Mouse (Mus musculus) layer of hippocampus, postnatal 25 days (tissue): ENCODE results near the gene Tubb2b. TPM values are rescaled to one million over a fixed set of nuclear protein-coding genes. Genes with fewer than 3 reads are reported as not detected.
"Not testable (repeated sequence)": the region's sequence is repeated elsewhere in the genome, so short reads cannot be mapped to it uniquely, and the experiment has no call there.

Source experiments
- DNase-seq, 2 experiments: peaks; one replicate each; pipeline ENCODE4 v3.0.0; 2022; ENCODE audit warnings: mixed read lengths in 2 of 2, low spot score in 1 of 2; ENCODE audit errors: extremely low spot score in 1 of 2
- total RNA-seq, 2 experiments: library from RNA; stranded (reverse); gene quantifications; 2 replicates each; pipeline ENCODE4 v1.2.3; 2021

Tubb2b gene
- total RNA-seq, 2 experiments from 2014 or later: 319 to 347 TPM

- DNase-seq: no peak
These were observed 20.6 kb downstream of the Tubb2b start for GRCm38 (mm10) chr13:34109677-34110058.

DNA sequence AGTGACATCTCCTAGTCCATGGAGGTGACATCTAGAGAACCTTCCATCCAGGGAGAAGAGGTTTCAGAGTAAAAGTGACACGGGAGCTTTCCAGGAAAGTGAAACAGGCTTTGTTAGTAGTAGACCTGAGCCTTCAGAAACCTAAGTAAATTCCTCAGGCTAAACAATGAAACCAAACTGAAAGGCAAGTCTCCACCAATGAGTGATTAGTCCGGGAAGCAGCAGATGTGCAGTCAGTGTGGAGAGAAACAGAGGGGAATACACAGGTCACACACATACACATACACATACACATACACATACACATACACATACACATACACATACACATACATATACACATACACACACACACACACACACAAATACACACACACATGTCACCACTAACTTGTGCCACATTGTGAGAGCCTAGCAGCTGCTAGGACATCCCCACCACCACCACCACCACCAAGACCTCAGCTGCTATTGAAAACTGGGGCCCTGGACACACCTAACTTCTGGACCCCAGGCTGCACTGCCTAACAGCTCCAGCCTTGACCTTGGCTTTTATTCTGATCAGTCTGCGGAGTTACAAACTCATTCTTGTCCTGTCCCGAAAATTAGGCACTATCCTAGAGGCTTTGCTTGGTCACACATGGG, 21.1 kb downstream of the Tubb2b start:
- DNase-seq: no peak

- DNase-seq: no peak
These were observed 23.3 kb downstream of the Tubb2b start for GRCm38 (mm10) chr13:34106999-34107398.

DNA sequence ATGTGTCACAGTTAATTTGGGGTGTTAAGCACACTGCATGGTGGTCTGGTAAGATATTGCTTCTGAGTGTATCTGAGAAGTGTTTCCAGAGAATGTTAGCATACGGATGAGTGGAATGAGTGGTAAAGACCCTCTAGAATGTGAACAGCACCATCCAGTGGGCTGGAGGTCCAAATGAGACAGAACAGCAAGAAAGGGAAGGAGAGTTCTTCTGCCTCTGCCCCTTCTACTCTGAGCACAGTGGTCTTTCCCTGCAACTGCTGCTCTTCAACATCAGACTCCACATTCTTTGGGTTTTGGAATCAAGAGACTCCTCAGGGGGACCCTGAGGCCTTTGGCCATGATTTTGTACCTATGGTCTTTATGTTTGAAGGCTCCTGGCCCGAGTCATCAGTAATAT, 24.0 kb downstream of the Tubb2b start:
- no peak for DNase-seq

DNA sequence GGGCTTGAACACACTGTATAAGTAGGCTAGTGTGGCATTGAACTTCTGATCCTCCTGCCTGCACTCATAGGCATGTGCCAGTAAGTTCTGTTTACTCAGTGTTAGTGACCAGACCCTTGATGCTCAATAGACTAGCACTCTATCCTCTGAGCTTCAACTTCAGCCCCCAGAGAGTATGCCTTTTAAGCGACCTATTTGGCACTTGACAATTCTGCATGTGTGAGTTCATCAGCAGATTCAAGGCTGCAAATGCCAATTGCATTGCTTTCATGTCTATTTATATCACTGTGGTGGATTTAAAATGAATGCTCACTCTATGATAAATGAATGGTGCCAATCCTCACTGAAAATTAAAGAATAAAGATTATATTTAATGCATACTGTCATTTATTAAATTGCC, 24.9 kb downstream of the Tubb2b start:
- DNase-seq: no peak

DNA sequence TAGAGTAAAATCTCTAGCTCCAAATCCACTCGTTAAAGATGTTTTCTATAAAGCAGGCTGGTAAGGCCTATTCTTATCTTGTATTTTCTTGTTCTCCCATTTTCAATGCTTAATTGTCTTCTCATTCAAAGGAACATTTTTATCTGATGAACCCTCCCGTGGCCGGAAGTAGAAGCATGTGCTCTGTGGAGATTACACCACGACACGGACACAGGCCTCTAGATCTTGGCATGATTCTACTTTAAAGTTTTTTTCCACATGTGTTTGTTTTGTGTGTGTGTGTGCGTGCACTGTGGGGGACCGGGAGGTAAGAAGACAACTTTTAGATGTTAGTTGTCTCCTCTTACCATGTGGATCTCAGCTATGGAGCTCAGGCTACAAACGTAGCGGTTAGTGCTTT, 28.4 kb downstream of the Tubb2b start:
- no peak for DNase-seq

DNA sequence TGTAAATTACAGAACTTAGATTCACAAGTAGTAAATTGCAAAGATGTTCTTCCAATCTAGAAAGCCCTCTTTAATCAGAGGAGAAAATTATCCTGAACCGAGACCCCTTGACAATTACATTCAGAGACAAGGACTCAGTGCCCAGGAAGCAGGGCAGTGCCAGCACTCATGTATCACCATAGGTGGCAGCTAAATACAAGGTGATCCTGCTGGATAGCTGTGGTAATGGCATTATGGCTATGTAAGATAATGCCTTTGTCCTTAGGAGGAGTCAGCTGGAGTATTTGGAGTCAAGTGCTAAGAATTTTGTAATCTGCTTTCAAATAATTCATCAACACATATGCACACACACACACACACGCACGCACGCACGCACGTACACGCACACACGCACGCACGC, 29.0 kb downstream of the Tubb2b start:
- no peak for DNase-seq

DNA sequence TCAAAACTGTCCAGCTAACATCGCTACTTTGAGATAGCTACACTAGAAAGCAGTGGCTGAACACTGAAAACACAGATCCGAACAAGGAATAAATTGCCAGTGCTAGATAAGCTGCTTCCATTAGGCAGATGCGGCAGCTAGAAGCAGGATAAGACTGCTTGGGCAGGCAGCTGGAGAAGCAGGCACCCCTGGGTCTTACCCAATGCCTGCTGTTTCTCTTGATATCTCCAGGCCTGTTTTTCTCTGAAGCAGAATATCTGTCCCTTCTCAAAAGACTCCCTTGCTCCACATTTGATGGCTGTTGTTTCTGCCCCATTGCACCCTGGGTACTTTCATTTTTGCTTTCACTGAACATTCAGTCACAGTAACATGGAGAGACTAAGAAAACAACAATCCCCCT, 29.5 kb downstream of the Tubb2b start:
- no peak for DNase-seq

DNA sequence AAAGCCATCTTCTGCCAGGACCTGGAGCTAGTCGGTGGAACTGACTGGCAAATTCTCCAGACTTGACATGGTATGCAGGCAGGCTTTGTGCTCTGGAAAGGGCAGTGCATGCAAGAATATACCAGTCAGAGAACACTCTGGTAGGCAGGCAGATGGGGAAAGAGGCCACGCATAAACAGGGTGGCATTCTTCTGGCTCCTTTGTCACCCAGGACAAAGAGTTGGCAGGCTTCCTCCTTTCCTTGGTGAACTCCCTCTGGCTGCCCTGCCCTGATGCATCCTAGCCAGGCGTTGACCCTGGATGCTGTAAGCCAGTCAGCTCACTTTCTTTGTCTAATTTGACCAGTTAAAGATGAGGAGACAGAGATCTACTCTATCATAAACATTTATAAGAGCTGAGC, 33.2 kb downstream of the Tubb2b start:
- DNase-seq: no peak

GRCm38 (mm10) chr13:34096455-34096854, 33.8 kb downstream of the Tubb2b start:
- no peak for DNase-seq

- peak in 1 of 2 experiments; percentile 54 for DNase-seq
These were observed 34.5 kb downstream of the Tubb2b start for GRCm38 (mm10) chr13:34095542-34096435.

GRCm38 (mm10) chr13:34089358-34089757, 40.9 kb downstream of the Tubb2b start:
- no peak for DNase-seq

DNA sequence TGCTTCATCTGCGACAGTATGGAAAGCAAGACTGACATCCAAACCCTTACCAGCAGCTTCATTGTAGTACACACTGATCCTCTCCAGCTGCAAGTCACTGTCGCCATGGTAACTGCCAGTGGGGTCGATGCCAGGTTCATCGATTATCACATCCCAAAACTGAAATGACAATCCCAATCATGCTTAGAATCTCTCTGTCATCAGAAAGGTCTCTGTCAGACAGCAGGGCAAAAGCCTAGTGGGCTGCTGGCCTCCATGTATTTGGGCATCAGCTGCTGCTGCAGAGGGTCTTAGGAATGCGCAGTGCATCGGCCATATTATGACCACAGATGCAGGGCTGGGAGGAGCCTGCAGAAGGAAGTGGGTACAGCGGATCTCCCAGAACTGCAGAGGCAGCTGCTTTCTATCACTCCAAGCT, 41.4 kb downstream of the Tubb2b start:
- no peak for DNase-seq

DNA sequence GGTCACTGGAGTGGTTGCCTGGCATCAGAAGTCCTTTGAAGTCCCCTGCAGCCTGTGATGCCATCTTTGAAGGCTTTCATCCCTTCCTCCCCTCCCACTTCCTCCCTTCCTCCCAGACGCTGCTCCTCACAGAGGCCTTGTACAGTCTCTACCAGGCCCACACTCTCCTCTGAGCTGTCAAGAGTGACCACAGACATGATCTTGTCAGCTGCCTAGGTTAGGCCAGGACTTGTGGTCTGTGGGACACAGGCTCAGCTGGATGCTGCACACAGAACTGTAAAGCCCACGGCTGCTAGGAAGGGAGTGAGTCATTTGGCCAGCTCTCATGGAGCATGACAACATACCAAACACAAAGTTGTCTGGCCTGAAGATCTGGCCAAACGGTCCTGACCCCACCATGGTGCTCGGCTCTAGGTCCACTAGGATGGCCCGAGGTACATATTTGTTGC, 42.0 kb downstream of the Tubb2b start:
- DNase-seq: not testable (repeated sequence)

DNA sequence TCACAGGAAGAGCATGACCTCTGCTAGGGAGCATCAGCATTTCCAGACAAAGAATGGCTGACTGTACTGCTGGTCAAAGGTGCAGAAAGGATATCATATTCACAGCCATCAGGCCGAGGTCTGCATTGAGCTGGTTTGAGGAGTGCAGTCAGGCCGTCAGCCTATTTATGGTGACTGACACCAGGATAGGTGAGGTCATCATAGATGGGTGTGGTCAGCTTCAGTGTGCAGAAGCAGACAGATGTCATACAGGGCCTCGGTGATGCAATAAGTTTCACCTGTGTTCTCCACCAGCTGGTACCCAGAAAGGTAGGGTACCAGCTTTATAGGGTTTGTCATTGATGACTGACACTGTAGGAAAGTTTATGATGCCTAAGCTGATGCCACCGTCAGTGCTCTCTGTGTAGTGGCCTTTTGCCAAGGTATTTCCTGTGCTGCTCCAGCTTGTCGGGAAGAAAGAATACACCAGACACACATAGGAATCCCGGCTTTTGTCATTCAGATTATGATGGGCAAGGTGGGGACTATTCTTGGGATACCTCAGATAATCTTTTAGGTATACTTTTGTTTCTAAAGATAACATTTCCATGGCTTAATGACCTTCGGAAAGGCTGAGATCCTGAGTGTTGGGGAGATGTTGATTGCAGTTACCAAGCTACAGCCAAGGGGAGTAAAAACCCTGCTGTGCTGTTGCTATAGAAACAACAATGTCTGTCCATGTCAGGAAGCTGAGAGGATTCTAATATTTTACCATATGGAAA, 43.0 kb downstream of the Tubb2b start:
- DNase-seq: no peak

DNA sequence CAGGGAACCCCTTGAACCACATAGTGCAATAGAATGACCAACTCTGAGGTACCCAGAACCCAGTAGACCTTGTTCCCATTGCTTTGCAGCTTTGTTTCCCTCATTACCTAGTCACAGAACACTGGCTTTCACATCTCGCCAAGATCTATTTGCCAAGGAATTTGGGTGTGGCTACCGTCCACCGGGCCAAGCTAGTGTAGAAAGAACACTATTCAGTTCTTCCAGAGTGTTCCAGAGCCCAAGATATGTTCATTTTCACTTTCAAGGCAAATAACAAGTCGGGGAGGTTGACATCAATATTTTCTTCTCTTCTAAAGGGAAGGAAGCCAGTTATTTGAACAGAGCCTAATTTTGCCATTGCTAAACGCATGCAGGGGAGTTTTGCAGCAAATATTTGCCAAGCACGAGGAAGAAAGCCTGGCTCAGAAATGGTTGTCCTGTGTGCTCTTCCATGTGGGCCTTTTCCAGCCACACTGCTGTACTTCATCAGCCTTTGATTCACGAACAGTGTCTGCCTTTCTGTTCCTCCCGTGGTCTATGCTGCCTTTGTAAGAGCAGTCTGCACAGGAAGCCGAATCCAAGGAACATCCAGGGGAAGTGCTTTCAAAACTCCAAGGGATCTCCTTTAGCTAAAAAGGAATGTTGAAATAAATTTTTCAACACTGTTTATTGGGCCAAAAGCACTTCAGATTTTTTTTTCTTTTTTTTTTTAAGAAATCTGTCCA, 46.1 kb downstream of the Tubb2b start:
- no peak for DNase-seq

DNA sequence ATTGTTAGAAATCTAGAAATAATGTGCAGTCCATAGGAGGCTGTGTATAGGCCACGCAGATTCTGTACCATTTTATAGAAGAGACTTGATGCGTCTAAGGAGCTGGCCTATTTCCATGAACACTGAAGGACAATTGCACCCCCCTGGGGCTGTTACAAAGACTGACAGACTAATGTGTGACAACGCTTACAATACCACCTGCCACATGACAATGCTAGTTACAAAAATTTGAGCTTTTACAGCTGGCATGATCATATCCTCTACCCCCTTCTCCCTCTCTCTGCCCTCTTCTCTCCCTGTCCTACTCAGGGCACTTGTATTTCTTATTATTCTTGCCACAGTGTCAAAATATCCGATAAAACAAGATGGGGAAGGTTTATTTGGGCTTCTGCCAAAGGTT, 48.3 kb downstream of the Tubb2b start:
- DNase-seq: no peak

DNA sequence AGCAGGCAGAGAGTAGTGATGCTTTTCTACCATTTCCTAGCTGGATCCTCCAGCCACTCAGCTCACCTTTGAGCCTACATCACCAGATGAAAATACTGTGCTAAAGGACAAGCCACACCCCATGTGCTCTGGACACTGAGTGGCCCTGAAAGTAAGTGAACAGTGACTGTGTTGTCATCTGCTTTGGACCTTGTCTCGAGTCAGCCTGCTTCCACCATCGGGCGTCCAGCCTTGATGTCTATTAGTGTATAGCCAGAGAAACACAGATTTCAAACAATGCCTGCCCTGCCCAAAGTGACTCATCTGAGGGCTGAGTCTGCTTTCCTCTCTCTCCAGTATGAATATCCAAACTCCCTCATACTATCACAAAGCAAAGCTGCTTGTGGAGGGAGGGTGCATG, 50.5 kb downstream of the Tubb2b start:
- DNase-seq: no peak

GRCm38 (mm10) chr13:34078500-34079280, 51.6 kb downstream of the Tubb2b start:
- DNase-seq: no peak
